Mouse (Mus musculus) ES-E14 (cell line): Measurements from ENCODE around the gene Tsc22d4. TPM values are rescaled to one million over a fixed set of nuclear protein-coding genes. Genes with fewer than 3 reads are reported as not detected.

Experiments
- DNase-seq: peaks from one replicate; pipeline ENCODE4 v3.0.0-alpha.2; 2013; ENCODE audit warnings: low read depth, low spot score
- H3K27ac ChIP-seq: 2 replicates; pipeline ENCODE4 v1.5.1; 2012; ENCODE audit warnings: low read depth, mild to moderate bottlenecking, low read length, moderate library complexity, mixed read lengths; ENCODE audit not compliant: poor library complexity, insufficient read depth, severe bottlenecking
- H3K36me3 ChIP-seq: 2 replicates; pipeline ENCODE4 v1.6.1; 2012; ENCODE audit warnings: mild to moderate bottlenecking, low read length, moderate library complexity, mixed read lengths; ENCODE audit not compliant: control insufficient read depth, poor library complexity, insufficient read depth, severe bottlenecking
- H3K4me1 ChIP-seq, 2 experiments: fragments of 150-350 bp in 1 of 2; sonication (generic) in 1 of 2; 2 replicates each; pipeline ENCODE4 v1.6.1; 2012; ENCODE audit warnings: low read length in 2 of 2, mild to moderate bottlenecking in 1 of 2, mixed read lengths in 1 of 2; ENCODE audit not compliant: control insufficient read depth in 2 of 2, insufficient read depth in 2 of 2, poor library complexity in 1 of 2
- H3K4me3 ChIP-seq, 2 experiments: fragments of 150-350 bp in 1 of 2; sonication (generic) in 1 of 2; 2 replicates each; pipeline ENCODE4 v1.5.1; 2012; ENCODE audit warnings: low read length in 2 of 2, low read depth in 1 of 2, mild to moderate bottlenecking in 1 of 2, mixed read lengths in 1 of 2; ENCODE audit not compliant: insufficient read depth in 1 of 2, poor library complexity in 1 of 2, severe bottlenecking in 1 of 2
- H3K9ac ChIP-seq: 2 replicates; pipeline ENCODE4 v1.6.1; 2012; ENCODE audit warnings: low read depth, mild to moderate bottlenecking, low read length, mixed read lengths; ENCODE audit not compliant: poor library complexity, insufficient read depth, severe bottlenecking
- H3K9me3 ChIP-seq: fragments of 150-350 bp; sonication (generic); 2 replicates; pipeline ENCODE4 v1.6.1; 2012; ENCODE audit warnings: low read depth, mild to moderate bottlenecking, low read length; ENCODE audit not compliant: control insufficient read depth, insufficient read depth
- CHD2 ChIP-seq: IDR thresholded peaks from 2 replicates; pipeline ENCODE4 v1.6.1; 2014; ENCODE audit warnings: mild to moderate bottlenecking, low read depth, low read length, inconsistent platforms
- HCFC1 ChIP-seq: IDR thresholded peaks from 2 replicates; pipeline ENCODE4 v1.6.1; 2012; ENCODE audit warnings: low read length, inconsistent platforms, borderline replicate concordance; ENCODE audit not compliant: insufficient read depth
- MAFK ChIP-seq: IDR thresholded peaks from 2 replicates; pipeline ENCODE4 v1.6.1; 2014; ENCODE audit warnings: mild to moderate bottlenecking, low read depth, low read length, inconsistent platforms; ENCODE audit not compliant: insufficient read depth
- ZC3H11A ChIP-seq: IDR thresholded peaks from 2 replicates; pipeline ENCODE4 v1.6.1; 2012; ENCODE audit warnings: low read depth, mild to moderate bottlenecking, inconsistent platforms, low read length, borderline replicate concordance
- ZNF384 ChIP-seq: IDR thresholded peaks from 2 replicates; pipeline ENCODE4 v1.6.1; 2012; ENCODE audit warnings: low read depth, low read length, inconsistent platforms
- in situ Hi-C, 2 experiments: fragments of 600-800 bp; cut with MboI; formaldehyde crosslinking; loops; one replicate each; pipeline ENCODE4 v1.15.1; 2025; ENCODE audit warnings: low sequenced_read_pairs in 2 of 2, inconsistent platforms in 1 of 2; ENCODE audit not compliant: unreplicated experiment in 2 of 2
- total RNA-seq: library from RNA; depleted of rRNA; stranded (reverse); fragments of 300-350 nt; gene quantifications from 2 replicates; pipeline ENCODE4 v1.2.3, GENCODE M21; 2012

Tsc22d4 gene
- total RNA-seq, 1 experiment = 21.6 TPM

DNA sequence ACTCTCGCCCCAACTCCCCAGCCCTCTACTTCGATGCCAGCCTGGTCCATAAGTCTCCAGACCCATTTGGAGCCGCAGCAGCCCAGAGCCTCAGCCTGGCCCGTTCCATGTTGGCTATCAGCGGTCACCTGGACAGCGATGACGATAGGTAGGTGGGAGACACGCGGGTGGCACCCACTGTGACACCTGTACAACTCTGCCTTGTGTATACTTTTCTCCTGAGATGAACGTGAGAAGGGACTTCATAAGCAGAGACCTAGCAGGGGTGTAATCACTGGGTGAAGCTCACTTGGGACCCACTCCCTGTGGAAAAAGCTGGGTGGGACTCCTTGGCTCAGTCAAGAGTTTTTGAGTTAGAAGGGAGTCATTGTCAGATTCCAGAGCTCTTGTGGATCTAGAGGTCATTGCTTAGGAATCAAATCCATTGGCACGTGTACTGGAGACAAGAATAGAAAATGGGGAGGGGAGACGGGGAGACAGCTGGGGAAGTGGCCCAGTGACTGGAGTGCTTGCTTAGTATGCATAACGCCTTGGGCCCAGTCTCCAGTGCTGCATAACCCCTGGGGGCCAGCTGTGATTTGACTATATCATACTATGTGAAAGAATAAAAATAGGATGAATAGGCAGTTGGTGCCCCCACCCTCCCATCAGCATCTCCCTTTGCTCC lies 5.8 kb downstream of the Tsc22d4 start:
- H3K36me3 ChIP-seq = peaks cover 11% of the 10 kb centered on the region; the same call in 1 of the 2 replicates
- no peak for DNase-seq
- no peak for TF ChIP-seq ZC3H11A
- no peak for TF ChIP-seq CHD2
- TF ChIP-seq HCFC1 = no peak
- no peak for TF ChIP-seq ZNF384
- H3K9me3 ChIP-seq = no peaks in the 10 kb centered on the region
- H3K4me3 ChIP-seq = no peak overlapping the region
- in situ Hi-C loops = no loop called here
- H3K4me1 ChIP-seq = peaks cover 6 to 42% of the 10 kb centered on the region in 2 experiments; a peak in 3 of 4 replicates
- H3K27ac ChIP-seq = no peak overlapping the region
- no peak overlapping the region for H3K9ac ChIP-seq

DNA sequence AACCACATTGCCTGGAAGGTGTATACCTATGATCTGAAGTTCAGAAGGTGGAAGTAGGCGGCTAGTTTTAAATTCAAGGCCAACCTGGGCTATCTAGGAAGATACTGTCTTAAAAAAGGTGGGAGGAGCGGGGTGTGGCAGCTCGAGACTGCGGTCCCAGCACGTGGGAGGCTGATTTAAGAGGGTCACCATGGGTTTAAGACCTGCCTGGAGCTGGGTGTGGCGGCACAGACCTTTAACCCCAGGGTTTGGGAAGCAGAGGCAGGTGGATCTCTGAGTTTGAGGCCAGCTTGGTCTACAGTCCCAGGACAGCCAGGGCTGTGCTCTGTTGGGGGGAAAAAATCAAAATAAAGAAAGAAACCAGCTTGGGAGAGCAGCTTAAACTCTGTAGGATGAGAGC lies 6.5 kb downstream of the Tsc22d4 start:
- no peak overlapping the region for H3K4me3 ChIP-seq
- TF ChIP-seq ZNF384 = no peak
- no peak for TF ChIP-seq HCFC1
- TF ChIP-seq CHD2 = no peak
- no peak for TF ChIP-seq MAFK
- no peak for TF ChIP-seq ZC3H11A
- H3K9me3 ChIP-seq = no peaks in the 10 kb centered on the region
- H3K36me3 ChIP-seq = peaks cover 12% of the 10 kb centered on the region; the same call in 1 of the 2 replicates
- no peak overlapping the region for H3K9ac ChIP-seq
- in situ Hi-C loops = no loop called here
- no peak overlapping the region; the same call in 1 of the 2 replicates for H3K27ac ChIP-seq
- no peak for DNase-seq
- H3K4me1 ChIP-seq = peaks cover 6 to 45% of the 10 kb centered on the region in 2 experiments; a peak in 3 of 4 replicates

DNA sequence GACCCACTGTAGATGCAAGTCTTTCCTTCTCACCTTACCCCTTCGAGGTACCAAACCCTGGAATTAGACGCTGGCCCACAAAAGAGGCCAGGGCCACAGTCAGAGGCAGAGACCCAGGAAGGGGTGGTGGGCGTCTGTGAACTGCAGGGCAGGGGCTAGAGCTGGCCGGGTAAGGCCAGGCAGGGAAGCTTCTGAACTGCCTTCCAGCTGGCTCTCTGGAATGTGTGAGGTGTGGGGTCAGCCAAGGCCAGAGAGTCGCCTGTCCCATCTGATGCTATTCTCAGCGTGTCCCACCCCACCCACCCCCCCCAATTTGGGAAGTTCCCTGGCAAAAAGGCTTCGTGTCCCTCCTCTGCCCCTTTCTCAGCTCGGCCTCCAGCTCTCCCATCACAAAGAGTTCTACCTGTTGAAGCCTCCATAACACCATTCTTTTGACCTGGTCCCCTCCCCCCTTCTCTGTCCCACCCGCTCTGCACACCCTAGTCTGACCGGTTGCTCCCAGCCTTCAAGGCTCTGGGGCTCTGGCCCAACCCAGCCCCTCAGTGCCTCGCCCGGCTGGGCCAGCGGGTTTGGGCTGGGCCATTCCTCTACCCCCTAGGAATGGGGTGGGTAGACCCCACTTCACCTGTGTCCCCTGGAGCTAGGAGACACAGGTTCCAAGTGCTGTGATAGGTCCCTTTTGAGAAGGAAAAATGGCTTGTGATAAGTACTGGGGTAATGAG lies 7.7 kb downstream of the Tsc22d4 start:
- TF ChIP-seq ZNF384 = no peak
- Histone ChIP-seq H3K4me1 (peaks cover 5 to 46% of the 10 kb centered on the region in 2 experiments; a peak in 3 of 4 replicates), H3K36me3 (peaks cover 12% of the 10 kb centered on the region; the same call in 1 of the 2 replicates), H3K27ac (no peak overlapping the region; the same call in 1 of the 2 replicates), H3K9me3 (no peaks in the 10 kb centered on the region), H3K9ac (no peak overlapping the region), H3K4me3 (no peak overlapping the region)
- no peak for DNase-seq
- in situ Hi-C loops = no loop called here

DNA sequence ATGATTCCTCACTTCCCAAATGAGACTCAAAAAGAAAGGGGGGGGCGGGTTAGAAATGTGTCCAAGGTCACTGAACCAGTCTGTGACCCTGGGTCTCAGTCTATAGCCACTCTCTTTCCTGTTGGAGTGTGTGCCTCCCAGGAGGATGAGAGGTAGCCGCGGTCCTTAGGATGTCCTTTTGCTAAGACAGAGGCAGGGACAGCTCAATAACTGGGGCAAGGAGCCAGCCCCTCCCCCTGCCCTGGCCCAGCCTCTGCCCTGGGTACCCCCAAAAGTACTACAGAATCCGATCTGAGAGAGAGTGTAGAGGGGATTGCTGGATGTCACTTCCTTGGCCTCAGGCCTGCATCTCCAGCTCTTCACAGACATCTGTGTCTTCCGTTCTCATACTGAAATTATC lies 9.9 kb downstream of the Tsc22d4 start:
- H3K9me3 ChIP-seq = no peaks in the 10 kb centered on the region
- H3K4me1 ChIP-seq = peaks cover 7 to 52% of the 10 kb centered on the region in 2 experiments; a peak in 3 of 4 replicates
- peaks cover 15% of the 10 kb centered on the region for H3K36me3 ChIP-seq
- H3K9ac ChIP-seq = no peak overlapping the region
- no peak for TF ChIP-seq ZC3H11A
- TF ChIP-seq MAFK = no peak
- in situ Hi-C loops = no loop called here
- H3K27ac ChIP-seq = no peak overlapping the region
- H3K4me3 ChIP-seq = no peak overlapping the region
- no peak for DNase-seq

DNA sequence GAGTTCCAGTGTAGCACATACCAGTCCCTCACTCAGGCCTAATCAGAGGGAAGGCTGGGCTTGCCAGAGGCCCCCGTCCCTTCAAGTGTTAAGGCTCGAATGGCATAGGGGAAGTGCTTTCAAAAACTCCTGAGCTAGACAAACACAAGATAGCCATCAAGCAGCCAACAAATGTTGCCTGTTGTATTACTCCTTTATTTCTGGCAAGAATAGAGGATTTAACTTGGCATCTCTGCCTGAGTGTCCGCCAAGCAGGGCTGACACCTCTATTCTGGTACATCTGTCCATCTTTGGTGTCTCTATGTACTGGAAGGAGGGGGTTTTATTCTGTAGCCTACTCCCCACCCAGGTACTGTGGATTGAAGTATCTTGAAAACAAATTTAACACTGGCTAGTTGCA lies 10.6 kb downstream of the Tsc22d4 start:
- Histone ChIP-seq H3K4me3 (no peak overlapping the region), H3K36me3 (peaks cover 13% of the 10 kb centered on the region), H3K9ac (no peak overlapping the region), H3K9me3 (no peaks in the 10 kb centered on the region), H3K4me1 (peaks cover 7 to 48% of the 10 kb centered on the region in 2 experiments; a peak in 3 of 4 replicates), H3K27ac (no peak overlapping the region)
- no peak for DNase-seq
- in situ Hi-C loops = no loop called here
- TF ChIP-seq CHD2 (no peak), HCFC1 (no peak), ZC3H11A (no peak), MAFK (no peak), ZNF384 (no peak)
